9 mouse cellular contexts compared by ENCODE assay signal in the genomic region with DNA sequence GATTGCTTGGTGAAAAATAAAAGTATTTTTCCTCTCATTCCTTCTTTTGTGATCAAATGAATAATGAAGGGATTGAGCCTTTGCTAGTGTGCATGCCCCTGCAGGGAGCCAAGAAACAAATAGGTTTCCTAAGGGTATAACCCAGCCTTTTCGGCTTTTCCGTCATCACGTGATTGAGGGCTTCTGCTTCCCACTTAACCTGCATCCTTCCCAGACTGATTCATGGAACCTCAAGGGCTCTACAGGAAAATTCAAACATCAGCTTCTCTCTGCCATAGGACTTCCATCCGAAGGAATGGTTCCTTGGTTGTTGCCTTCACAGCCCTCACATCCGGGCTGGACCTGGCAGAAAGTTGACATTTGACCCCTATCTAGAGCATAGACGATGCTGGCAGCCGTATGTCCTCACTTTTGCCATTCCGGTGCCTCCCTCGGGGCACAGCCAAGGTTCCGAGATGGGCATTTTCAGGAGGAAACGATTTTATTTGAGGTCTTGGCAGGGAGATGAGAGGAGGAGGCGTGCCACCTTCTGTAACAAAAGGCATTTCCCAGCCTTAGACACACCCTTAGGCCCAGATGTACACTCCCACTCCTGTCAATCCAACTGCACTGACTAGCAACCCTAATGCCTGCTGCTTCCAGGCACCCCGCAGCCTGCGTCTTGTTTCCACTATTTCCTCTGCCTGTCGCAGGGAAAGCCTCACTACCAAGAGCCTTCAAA.
DNase-seq lines count a peak whose midpoint lies in the region; ATAC-seq and TF ChIP-seq lines count a peak whose summit lies in the region.
"Had no signal": no experiment of that assay in that cellular context is flagged by ENCODE, and none has a peak within 500 bp of the region (broad histone marks: within the 10 kb centered on the region; RNA-seq: fewer than 3 reads in every experiment).

No protein-coding gene starts in this region.

- H3K27ac ChIP-seq in heart, embryonic 11.5 days (ENCODE audit: low read depth, low read length): no peak overlapping the region
- peak overlapping the region; percentile 66; the same call in 1 of the 2 replicates for H3K27ac ChIP-seq in layer of hippocampus, adult 2 months

- TF ChIP-seq CTCF in layer of hippocampus, adult 2 months (conservative IDR thresholded peaks at IDR 0.05): no peak

- H3K4me3 ChIP-seq in heart, embryonic 11.5 days (ENCODE audit: low read depth, low read length): no peak overlapping the region
- H3K4me3 ChIP-seq in layer of hippocampus, adult 2 months: peak overlapping the region; percentile 36

- 47% methylated on average over 15 of the region's 15 CpGs for WGBS in heart, embryonic 11.5 days (ENCODE audit: insufficient replicate concordance)

- peaks cover 4% of the 10 kb centered on the region; the same call in 1 of the 2 replicates for H3K4me1 ChIP-seq in heart, embryonic 11.5 days (ENCODE audit: control insufficient read depth, insufficient read depth, low read length)

- ATAC-seq in heart, embryonic 11.5 days (replicated peaks; ENCODE audit: insufficient number of reproducible peaks, low FRiP score, low TSS enrichment): no peak
- peak; percentile 94 for ATAC-seq in frontal cortex, adult (ENCODE audit: low TSS enrichment)

- H3K9ac ChIP-seq in heart, embryonic 11.5 days (ENCODE audit: low read depth, low read length): no peak overlapping the region

- DNase-seq in heart, postnatal 25 days (ENCODE audit: low spot score): no peak
- peak; percentile 68 to 75 for DNase-seq in layer of hippocampus, adult 2 months (ENCODE audit: low spot score in 2 of 2)
- peak; percentile 31 for DNase-seq in lung, postnatal 25 days (ENCODE audit: low spot score)
- DNase-seq in right cerebral cortex, adult 2 months (ENCODE audit: low spot score in 2 of 2): peak; percentile 51 to 58
- DNase-seq in spleen, adult 18-20 months: no peak
- DNase-seq in adrenal gland, adult 2 months: no peak

- intact Hi-C loops in heart, postnatal 25 days (cut with DNase I): no loop called here

- peak overlapping the region; percentile 35; the same call in 1 of the 2 replicates for H3K4me2 ChIP-seq in heart, embryonic 11.5 days

- no peaks in the 10 kb centered on the region for H3K27me3 ChIP-seq in heart, embryonic 11.5 days (ENCODE audit: control insufficient read depth, insufficient read depth, low read length)
- H3K27me3 ChIP-seq: CH12.LX had no signal

- no peaks in the 10 kb centered on the region for H3K36me3 ChIP-seq in heart, embryonic 11.5 days (ENCODE audit: control insufficient read depth, insufficient read depth, low read length)

- H3K9me3 ChIP-seq in heart, embryonic 11.5 days (replicated peaks; ENCODE audit: control insufficient read depth, low read length): no peaks in the 10 kb centered on the region

Comparison
In these comparisons a context has a peak if more than half of its experiments do, and no peak if none do; other contexts are left out.
1. DNase-seq: peak in layer of hippocampus, adult 2 months (2 of 2), lung, postnatal 25 days (single experiment) and right cerebral cortex, adult 2 months (2 of 2); none in heart, postnatal 25 days (single experiment), spleen, adult 18-20 months (0 of 2) and adrenal gland, adult 2 months (single experiment).